ENCODE assay signal across 18 mouse cellular contexts in the genomic region with DNA sequence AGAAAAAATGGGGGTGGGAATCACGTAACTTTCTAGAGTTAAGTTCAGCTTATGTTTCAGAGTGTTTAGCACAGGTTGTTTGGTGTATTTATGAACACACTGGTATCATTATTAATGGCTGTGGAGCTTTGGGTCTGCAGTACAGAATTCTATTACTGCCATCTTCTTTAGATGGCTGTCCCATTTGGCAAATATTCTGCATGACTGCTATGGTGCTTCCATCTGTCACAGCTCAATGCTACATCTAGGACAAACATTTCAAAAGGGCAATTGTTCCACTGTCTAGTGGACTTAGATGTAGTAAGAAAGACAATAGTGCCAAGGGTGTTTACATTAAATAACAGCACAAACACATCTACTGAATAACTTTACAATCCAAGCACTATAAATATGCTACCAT.
"Had no signal": no experiment of that assay in that cellular context is flagged by ENCODE, and none has a peak within 500 bp of the region (broad histone marks: within the 10 kb centered on the region; RNA-seq: fewer than 3 reads in every experiment).

No protein-coding gene starts in this region.

- H3K4me1 ChIP-seq: kidney, embryonic 15.5 days; limb, embryonic 12.5 days; limb, embryonic 15.5 days; liver, embryonic 12.5 days; liver, embryonic 15.5 days; lung, embryonic 15.5 days; megakaryocyte, embryonic 14.5 days had no signal

- H3K27me3 ChIP-seq: kidney, embryonic 15.5 days; limb, embryonic 12.5 days; limb, embryonic 15.5 days; liver, embryonic 12.5 days; liver, embryonic 15.5 days; lung, embryonic 15.5 days; megakaryocyte, embryonic 14.5 days had no signal

- H3K27ac ChIP-seq: kidney, embryonic 15.5 days; limb, embryonic 12.5 days; limb, embryonic 15.5 days; liver, embryonic 12.5 days; liver, embryonic 15.5 days; lung, embryonic 15.5 days had no signal

- ATAC-seq: liver, embryonic 12.5 days had no signal

- H3K9ac ChIP-seq: kidney, embryonic 15.5 days; limb, embryonic 12.5 days; limb, embryonic 15.5 days; liver, embryonic 12.5 days; liver, embryonic 15.5 days; lung, embryonic 15.5 days had no signal

- DNase-seq: kidney, postnatal 10 days; kidney, postnatal 4 days; left cerebral cortex, postnatal 4 days; lung, adult 18-20 months; lung, postnatal 10 days; lung, postnatal 36 days; midbrain, embryonic 14.5 days; thymus, adult 2 months; thymus, postnatal 14 days; thymus, postnatal 4 days had no signal

- H3K4me2 ChIP-seq: kidney, embryonic 15.5 days; limb, embryonic 12.5 days; limb, embryonic 15.5 days; liver, embryonic 12.5 days; liver, embryonic 15.5 days; lung, embryonic 15.5 days; midbrain, embryonic 11.5 days had no signal

- H3K4me3 ChIP-seq: kidney, embryonic 15.5 days; limb, embryonic 12.5 days; limb, embryonic 15.5 days; liver, embryonic 12.5 days; liver, embryonic 15.5 days; lung, embryonic 15.5 days; megakaryocyte, embryonic 14.5 days had no signal

- H3K9me3 ChIP-seq: kidney, embryonic 15.5 days; limb, embryonic 12.5 days; limb, embryonic 15.5 days; liver, embryonic 12.5 days; liver, embryonic 15.5 days; lung, embryonic 15.5 days; megakaryocyte, embryonic 14.5 days had no signal

- H3K36me3 ChIP-seq: kidney, embryonic 15.5 days; limb, embryonic 12.5 days; limb, embryonic 15.5 days; liver, embryonic 12.5 days; liver, embryonic 15.5 days; lung, embryonic 15.5 days had no signal
